Mouse (Mus musculus) kidney, adult 2 months (tissue): Measurements from ENCODE around the gene Hmgb2. TPM values are rescaled to one million over a fixed set of nuclear protein-coding genes. Genes with fewer than 3 reads are reported as not detected.
"Not testable (repeated sequence)": the region's sequence is repeated elsewhere in the genome, so short reads cannot be mapped to it uniquely, and the experiment has no call there.

Source experiments
- DNase-seq: peaks from one replicate; pipeline ENCODE4 v3.0.0; 2021
- H3K27ac ChIP-seq: fragments of 200-500 bp; 2 replicates; pipeline ENCODE4 v1.5.1; 2012; ENCODE audit warnings: low read depth, low read length, control low read depth, inconsistent platforms; ENCODE audit not compliant: insufficient read depth
- H3K27me3 ChIP-seq: fragments of 200-500 bp; replicated peaks from 2 replicates; pipeline ENCODE4 v1.6.1; 2012; ENCODE audit warnings: mild to moderate bottlenecking, moderate library complexity, low read length, inconsistent platforms; ENCODE audit not compliant: control insufficient read depth, insufficient read depth
- H3K36me3 ChIP-seq: fragments of 200-500 bp; 2 replicates; pipeline ENCODE4 v1.6.1; 2012; ENCODE audit warnings: mild to moderate bottlenecking, moderate library complexity, low read length, inconsistent platforms; ENCODE audit not compliant: control insufficient read depth, insufficient read depth
- H3K4me1 ChIP-seq: fragments of 200-500 bp; 2 replicates; pipeline ENCODE4 v1.6.1; 2011; ENCODE audit warnings: low read length; ENCODE audit not compliant: control insufficient read depth, insufficient read depth
- H3K4me3 ChIP-seq: fragments of 200-500 bp; 2 replicates; pipeline ENCODE4 v1.5.1; 2011; ENCODE audit warnings: mild to moderate bottlenecking, low read depth, low read length, control low read depth; ENCODE audit not compliant: insufficient read depth
- CTCF ChIP-seq: fragments of 200-500 bp; conservative IDR thresholded peaks from 2 replicates; pipeline ENCODE4 v1.5.1; 2011; ENCODE audit warnings: low read depth, mild to moderate bottlenecking, control low read depth, low read length, moderate library complexity, mixed read lengths; ENCODE audit not compliant: insufficient read depth, insufficient read length
- POLR2A ChIP-seq: fragments of 200-500 bp; IDR thresholded peaks from one replicate; pipeline ENCODE4 v1.6.1; 2011; ENCODE audit warnings: low read depth, low read length, control low read depth
- WGBS: fragments of 180-500 bp; shearing (Covaris S2); methylation state at CpG from one replicate; pipeline ENCODE4 v1.1.7; 2018; 5-methylcytosine and 5-hydroxymethylcytosine counted together
- polyA plus RNA-seq: library from polyadenylated mRNA; depleted of rRNA; stranded (reverse); fragments of >200 nt; gene quantifications from 2 replicates; pipeline ENCODE4 v1.2.3, GENCODE M21; 2012

Hmgb2 gene
- polyA plus RNA-seq, 1 experiment = 6.8 TPM

GRCm38 (mm10) chr8:57512141-57513056, 692 bp downstream of the Hmgb2 start:
- Histone ChIP-seq H3K4me3 (peak overlapping the region; percentile 72), H3K4me1 (0 out of 2 replicates have a peak, but pooled peaks cover 3% of the 10 kb centered on the region), H3K27me3 (no peaks in the 10 kb centered on the region), H3K36me3 (peaks cover 2% of the 10 kb centered on the region; the same call in 1 of the 2 replicates), H3K27ac (peak overlapping the region; percentile 94)
- peak; percentile 9 for DNase-seq
- under 1% methylated on average over 73 of the region's 96 CpGs for WGBS
- TF ChIP-seq CTCF = no peak
- no peak for TF ChIP-seq POLR2A

GRCm38 (mm10) chr8:57513178-57513661, 1.5 kb downstream of the Hmgb2 start:
- DNase-seq, H3K4me1 ChIP-seq, H3K27ac ChIP-seq, H3K27me3 ChIP-seq, H3K36me3 ChIP-seq: not testable (repeated sequence)
- WGBS = 13% methylated on average over 10 of the region's 10 CpGs
- peak overlapping the region; percentile 72 for H3K4me3 ChIP-seq

GRCm38 (mm10) chr8:57516685-57517084, 5.0 kb downstream of the Hmgb2 start:
- WGBS = 90% methylated on average over 5 of the region's 5 CpGs
- not testable (repeated sequence) for H3K36me3 ChIP-seq, H3K4me3 ChIP-seq, H3K4me1 ChIP-seq, H3K27me3 ChIP-seq, DNase-seq, H3K27ac ChIP-seq

- Histone ChIP-seq H3K4me3 (no peak overlapping the region), H3K36me3 (peaks cover 2% of the 10 kb centered on the region; the same call in 1 of the 2 replicates), H3K27ac (no peak overlapping the region), H3K27me3 (no peaks in the 10 kb centered on the region), H3K4me1 (no peaks in the 10 kb centered on the region)
- TF ChIP-seq POLR2A = no peak
- TF ChIP-seq CTCF = no peak
- DNase-seq = no peak
- 90% methylated on average over 3 of the region's 3 CpGs for WGBS
Measured at GRCm38 (mm10) chr8:57517723-57518122, 6.0 kb downstream of the Hmgb2 start.

- no peak overlapping the region for H3K27ac ChIP-seq
- no peaks in the 10 kb centered on the region for H3K4me1 ChIP-seq
- peaks cover 4% of the 10 kb centered on the region; the same call in 1 of the 2 replicates for H3K36me3 ChIP-seq
- no peak overlapping the region for H3K4me3 ChIP-seq
- WGBS = 68% methylated on average over 12 of the region's 12 CpGs
- no peak for TF ChIP-seq POLR2A
- no peak for TF ChIP-seq CTCF
- no peaks in the 10 kb centered on the region for H3K27me3 ChIP-seq
- no peak for DNase-seq
Measured at GRCm38 (mm10) chr8:57520186-57520786, 8.6 kb downstream of the Hmgb2 start.

GRCm38 (mm10) chr8:57528036-57528435, 16.3 kb downstream of the Hmgb2 start:
- no peak for TF ChIP-seq POLR2A
- no peak for TF ChIP-seq CTCF
- no peaks in the 10 kb centered on the region; the same call in 1 of the 2 replicates for H3K4me1 ChIP-seq
- no peak for DNase-seq
- H3K27me3 ChIP-seq = no peaks in the 10 kb centered on the region
- WGBS = 100% methylated on average over 1 of the region's 1 CpGs
- H3K4me3 ChIP-seq = no peak overlapping the region
- H3K27ac ChIP-seq = no peak overlapping the region
- 0 out of 2 replicates have a peak, but pooled peaks cover 1% of the 10 kb centered on the region for H3K36me3 ChIP-seq

GRCm38 (mm10) chr8:57530238-57530637, 18.5 kb downstream of the Hmgb2 start:
- H3K4me3 ChIP-seq = no peak overlapping the region; the same call in 1 of the 2 replicates

More at GRCm38 (mm10) chr8:57530238-57530637, 18.5 kb downstream of the Hmgb2 start:
- TF ChIP-seq CTCF (no peak), POLR2A (no peak)
- no peak for DNase-seq
- H3K27ac ChIP-seq = peak overlapping the region; percentile 77
- 81% methylated on average over 13 of the region's 13 CpGs for WGBS
- no peaks in the 10 kb centered on the region for H3K27me3 ChIP-seq
- no peaks in the 10 kb centered on the region for H3K36me3 ChIP-seq
- no peaks in the 10 kb centered on the region; the same call in 1 of the 2 replicates for H3K4me1 ChIP-seq
